Mouse (Mus musculus) cerebellum, adult 2 months (tissue): ENCODE results near the gene Tubb4a. TPM values are rescaled to one million over a fixed set of nuclear protein-coding genes. Genes with fewer than 3 reads are reported as not detected.

Experiments used
- DNase-seq, 2 experiments: peaks; one replicate each; pipeline ENCODE4 v3.0.0; 2021
- H3K27ac ChIP-seq: fragments of 200-500 bp; 2 replicates; pipeline ENCODE4 v1.5.1; 2012; ENCODE audit warnings: low read length, control low read depth, inconsistent platforms; ENCODE audit not compliant: insufficient read depth
- H3K27me3 ChIP-seq: fragments of 200-500 bp; 2 replicates; pipeline ENCODE4 v1.6.1; 2012; ENCODE audit warnings: inconsistent platforms, mild to moderate bottlenecking, low read length, moderate library complexity; ENCODE audit not compliant: control insufficient read depth, insufficient read depth
- H3K4me1 ChIP-seq: fragments of 200-500 bp; 2 replicates; pipeline ENCODE4 v1.6.1; 2011; ENCODE audit warnings: low read length; ENCODE audit not compliant: control insufficient read depth, insufficient read depth
- H3K4me3 ChIP-seq: fragments of 200-500 bp; replicated peaks from 2 replicates; pipeline ENCODE3; 2011; ENCODE audit warnings: mild to moderate bottlenecking, low read depth, low read length, control low read depth; ENCODE audit not compliant: insufficient read depth
- CTCF ChIP-seq: fragments of 200-500 bp; IDR thresholded peaks from 2 replicates; pipeline ENCODE4 v1.5.1; 2011; ENCODE audit warnings: low read depth, mild to moderate bottlenecking, control low read depth, low read length, moderate library complexity, borderline replicate concordance; ENCODE audit not compliant: insufficient read depth
- POLR2A ChIP-seq: fragments of 200-500 bp; IDR thresholded peaks from 2 replicates; pipeline ENCODE4 v1.6.1; 2011; ENCODE audit warnings: low read length, control low read depth, borderline replicate concordance; ENCODE audit not compliant: insufficient read depth
- WGBS: fragments of 180-500 bp; shearing (Covaris S2); methylation state at CpG from one replicate; pipeline ENCODE4 v1.1.7; 2018; 5-methylcytosine and 5-hydroxymethylcytosine counted together
- polyA plus RNA-seq: library from polyadenylated mRNA; depleted of rRNA; stranded (reverse); fragments of >200 nt; gene quantifications from 2 replicates; pipeline ENCODE4 v1.2.3, GENCODE M21; 2012

Gene Tubb4a
- polyA plus RNA-seq, 1 experiment = 1,121 TPM

- no peaks in the 10 kb centered on the region for H3K27me3 ChIP-seq
- under 1% methylated on average over 11 of the region's 11 CpGs for WGBS
- H3K4me1 ChIP-seq = no peaks in the 10 kb centered on the region; the same call in 1 of the 2 replicates
- peak; percentile 80 to 89 for DNase-seq
- H3K27ac ChIP-seq = no peak overlapping the region
- TF ChIP-seq POLR2A = no peak
- peak; percentile 87 for TF ChIP-seq CTCF
- H3K4me3 ChIP-seq = peak overlapping the region; percentile 25
Measured at GRCm38 (mm10) chr17:57096623-57096920, 9.0 kb upstream of the Tubb4a start.

DNA sequence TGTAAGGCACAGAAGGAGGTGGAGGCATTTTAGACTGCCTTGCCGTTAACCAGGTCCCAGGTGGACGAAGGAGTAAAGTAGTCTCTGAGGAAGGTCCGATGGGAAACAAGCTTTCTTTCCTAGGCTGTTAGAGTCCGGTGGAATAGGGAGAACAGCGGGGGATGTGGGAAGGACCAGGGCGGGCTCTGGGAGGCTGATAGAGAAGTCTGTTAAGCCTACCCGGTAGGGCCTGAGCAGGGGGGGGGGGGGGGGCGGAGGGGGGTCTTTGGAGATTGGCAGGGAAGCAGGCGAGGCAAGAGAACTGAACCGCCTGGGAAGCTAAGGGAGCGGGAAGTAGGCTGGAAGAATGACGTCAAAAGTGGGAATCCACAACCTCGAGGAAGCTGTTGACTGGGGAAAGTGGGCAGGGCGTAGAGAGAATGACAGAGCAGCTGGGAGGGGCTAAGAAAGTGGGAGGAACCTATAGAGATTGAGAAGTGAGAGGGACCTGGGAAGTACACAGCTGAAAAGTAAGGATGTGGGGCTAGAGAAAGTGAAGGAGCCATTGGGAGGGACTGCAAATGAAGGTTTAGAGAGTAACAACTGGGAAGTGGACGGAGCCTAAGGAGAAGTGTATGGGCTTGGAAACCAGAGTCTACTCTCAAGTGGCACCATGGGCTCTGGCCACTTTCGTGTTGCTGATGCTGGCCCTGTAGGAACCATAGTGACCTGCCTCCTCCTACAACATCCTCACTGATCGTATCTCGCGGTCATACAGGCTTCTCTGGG is 8.5 kb upstream of the Tubb4a start:
- H3K27ac ChIP-seq = no peak overlapping the region
- DNase-seq = no peak
- TF ChIP-seq CTCF (no peak), POLR2A (no peak)
- H3K4me3 ChIP-seq = peak overlapping the region; percentile 25
- under 1% methylated on average over 18 of the region's 19 CpGs for WGBS
- H3K4me1 ChIP-seq = no peaks in the 10 kb centered on the region; the same call in 1 of the 2 replicates
- H3K27me3 ChIP-seq = no peaks in the 10 kb centered on the region

DNA sequence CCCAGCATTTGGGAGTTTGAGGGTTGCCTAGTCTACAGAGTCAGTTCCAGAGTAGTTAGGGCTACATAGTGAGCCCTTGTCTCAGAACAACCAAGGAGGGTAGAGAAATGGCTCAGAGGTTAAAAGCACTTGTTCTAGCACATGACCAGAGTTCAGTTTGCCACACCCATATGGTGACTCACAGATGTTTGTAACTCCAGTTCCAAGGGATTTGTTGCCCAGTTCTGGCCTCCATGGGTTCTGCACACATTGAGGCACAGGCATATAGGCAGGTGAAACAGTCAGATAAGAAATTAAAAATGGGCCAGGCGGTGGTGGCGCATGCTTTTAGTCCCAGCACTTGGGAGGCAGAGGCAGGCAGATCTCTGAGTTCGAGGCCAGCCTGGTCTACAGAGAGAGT is 6.6 kb upstream of the Tubb4a start:
- TF ChIP-seq CTCF (no peak), POLR2A (no peak)
- DNase-seq = no peak
- no peaks in the 10 kb centered on the region; the same call in 1 of the 2 replicates for H3K4me1 ChIP-seq
- H3K27ac ChIP-seq = no peak overlapping the region
- no peak overlapping the region for H3K4me3 ChIP-seq
- WGBS = 96% methylated on average over 3 of the region's 3 CpGs
- no peaks in the 10 kb centered on the region for H3K27me3 ChIP-seq

DNA sequence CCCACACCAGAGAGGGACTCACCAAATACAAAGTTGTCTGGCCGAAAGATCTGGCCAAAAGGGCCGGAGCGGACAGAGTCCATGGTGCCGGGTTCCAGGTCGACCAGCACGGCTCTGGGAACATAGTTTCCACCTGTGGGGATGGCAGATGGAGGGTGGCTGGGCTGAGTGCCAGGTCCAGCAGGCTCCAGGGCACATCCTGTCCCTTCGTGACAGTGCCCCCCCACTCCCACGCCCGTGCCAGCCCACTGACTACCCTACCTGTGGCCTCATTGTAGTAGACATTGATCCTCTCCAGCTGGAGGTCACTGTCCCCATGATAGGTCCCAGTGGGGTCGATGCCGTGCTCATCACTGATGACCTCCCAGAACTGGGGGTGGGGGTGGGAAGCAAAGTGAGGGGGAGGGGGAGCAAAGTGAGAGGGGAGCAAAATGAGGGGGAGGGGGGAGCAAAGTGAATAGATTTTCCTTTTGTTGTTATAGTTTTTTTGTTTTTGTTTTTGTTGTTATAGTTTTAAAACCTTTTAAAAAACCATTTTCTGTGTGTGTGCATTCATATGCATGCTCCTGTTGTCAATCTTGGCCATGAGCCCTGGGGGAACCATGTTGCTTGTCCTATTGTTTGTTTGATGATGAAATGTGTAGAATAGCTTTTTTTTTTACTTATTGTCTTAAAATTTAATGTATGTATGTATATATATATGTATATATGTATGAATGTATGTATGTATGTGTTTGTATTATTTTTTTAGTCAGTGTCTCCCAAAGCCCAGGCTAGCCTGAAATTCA is 1.4 kb downstream of the Tubb4a start:
- TF ChIP-seq POLR2A (no peak), CTCF (no peak)
- 5% methylated on average over 11 of the region's 11 CpGs for WGBS
- H3K4me3 ChIP-seq = peak overlapping the region; percentile 98
- no peaks in the 10 kb centered on the region for H3K27me3 ChIP-seq
- peak; percentile 99 for DNase-seq
- peak overlapping the region; percentile 99 for H3K27ac ChIP-seq
- H3K4me1 ChIP-seq = peaks cover 23% of the 10 kb centered on the region

DNA sequence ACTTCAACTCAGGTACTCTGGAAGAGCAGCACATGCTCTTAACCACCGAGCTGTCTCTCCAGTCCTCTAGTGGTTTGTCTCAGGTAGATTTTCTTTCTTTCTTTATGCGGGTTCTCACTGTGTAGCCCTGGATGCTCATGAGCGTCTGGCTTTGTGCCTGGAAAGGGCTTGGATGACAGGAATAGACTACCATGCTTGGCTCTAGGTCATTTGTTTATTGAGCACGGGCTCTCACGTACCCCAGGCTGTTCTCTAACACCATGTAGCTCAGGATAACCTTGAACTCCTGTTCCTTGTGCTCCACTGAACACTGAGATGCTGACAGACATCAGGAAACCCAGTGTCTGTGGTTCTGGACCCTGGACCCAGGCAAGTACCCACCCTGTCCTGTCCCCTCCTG is 5.1 kb downstream of the Tubb4a start:
- H3K4me1 ChIP-seq = peaks cover 36% of the 10 kb centered on the region
- DNase-seq = peak; percentile 76 to 89
- peak overlapping the region; percentile 6 for H3K4me3 ChIP-seq
- no peaks in the 10 kb centered on the region for H3K27me3 ChIP-seq
- 5% methylated on average over 5 of the region's 5 CpGs for WGBS
- H3K27ac ChIP-seq = peak overlapping the region; percentile 14; the same call in 1 of the 2 replicates
- TF ChIP-seq POLR2A (peak; percentile 33; the same call in 1 of the 2 replicates), CTCF (no peak)

- Histone ChIP-seq H3K4me1 (peaks cover 36% of the 10 kb centered on the region), H3K27me3 (no peaks in the 10 kb centered on the region), H3K27ac (peak overlapping the region; percentile 31; the same call in 1 of the 2 replicates), H3K4me3 (no peak overlapping the region)
- peak in 1 of 2 experiments; percentile 52 for DNase-seq
- TF ChIP-seq CTCF (no peak), POLR2A (0 out of 2 replicates have a peak, but pooled peaks have one; percentile 13)
- 71% methylated on average over 31 of the region's 31 CpGs for WGBS
Measured at GRCm38 (mm10) chr17:57081234-57081842, 6.2 kb downstream of the Tubb4a start.

GRCm38 (mm10) chr17:57079919-57080318 is 7.7 kb downstream of the Tubb4a start:
- Histone ChIP-seq H3K4me1 (peaks cover 34% of the 10 kb centered on the region), H3K4me3 (no peak overlapping the region), H3K27ac (no peak overlapping the region), H3K27me3 (no peaks in the 10 kb centered on the region)
- WGBS = 73% methylated on average over 3 of the region's 3 CpGs
- DNase-seq = no peak
- TF ChIP-seq POLR2A (no peak), CTCF (no peak)
